Mouse (Mus musculus) Patski (cell line): Measurements from ENCODE around the gene Gp9. TPM values are rescaled to one million over a fixed set of nuclear protein-coding genes. Genes with fewer than 3 reads are reported as not detected.

Experiments
- ATAC-seq: fragments of 100-300 bp; one replicate; pipeline ENCODE4 v1.8.0; 2021
- CTCF ChIA-PET: fragments of 350-600 bp; sonication (Branson Sonifier 250); formaldehyde crosslinking; loops from one replicate; lab custom pipeline; 2022; ENCODE audit warnings: inconsistent platforms; lab: Charles Lee
- POLR2A ChIA-PET: fragments of 350-600 bp; sonication (Branson Sonifier 250); formaldehyde crosslinking; loops from one replicate; lab custom pipeline; 2022; ENCODE audit warnings: antibody characterized with exemption, inconsistent platforms; lab: Charles Lee
- DNase-seq: peaks from one replicate; pipeline ENCODE4 v3.0.0-alpha.2; 2011; ENCODE audit warnings: low read depth, low spot score
- H3K27me3 ChIP-seq: fragments of 371-371 bp; one replicate; pipeline ENCODE4 v1.5.1; 2021
- CTCF ChIP-seq: fragments of 100-300 bp; IDR thresholded peaks from one replicate; pipeline ENCODE4 v1.5.1; 2021
- in situ Hi-C: fragments of 300-500 bp; cut with MboI; formaldehyde crosslinking; loops from 3 replicates; pipeline ENCODE4 v1.11.1; 2018; ENCODE audit warnings: low pct_unique_long_range_greater_than_20kb, mixed read lengths
- polyA plus RNA-seq: library from polyadenylated mRNA; unstranded; gene quantifications from one replicate; pipeline ENCODE4 v1.2.3, GENCODE M21; 2021

The Gp9 gene
- not detected for polyA plus RNA-seq

GRCm38 (mm10) chr6:87777842-87778241, at the start of gene Gp9:
Gp9 (plus strand) TSS chr6:87778072.
- POLR2A ChIA-PET = no interaction called here
- ATAC-seq (no peak), DNase-seq (no peak)
- in situ Hi-C loops = no loop called here
- CTCF ChIA-PET = no interaction called here
- no peak for TF ChIP-seq CTCF
- H3K27me3 ChIP-seq = peaks cover 7% of the 10 kb centered on the region

- CTCF ChIA-PET = no interaction called here
- no peak for ATAC-seq
- DNase-seq = no peak
- no peak for TF ChIP-seq CTCF
- in situ Hi-C loops = no loop called here
- H3K27me3 ChIP-seq = peaks cover 33% of the 10 kb centered on the region
- POLR2A ChIA-PET = no interaction called here
Measured at GRCm38 (mm10) chr6:87728102-87728501, 49.8 kb upstream of the Gp9 start.

DNA sequence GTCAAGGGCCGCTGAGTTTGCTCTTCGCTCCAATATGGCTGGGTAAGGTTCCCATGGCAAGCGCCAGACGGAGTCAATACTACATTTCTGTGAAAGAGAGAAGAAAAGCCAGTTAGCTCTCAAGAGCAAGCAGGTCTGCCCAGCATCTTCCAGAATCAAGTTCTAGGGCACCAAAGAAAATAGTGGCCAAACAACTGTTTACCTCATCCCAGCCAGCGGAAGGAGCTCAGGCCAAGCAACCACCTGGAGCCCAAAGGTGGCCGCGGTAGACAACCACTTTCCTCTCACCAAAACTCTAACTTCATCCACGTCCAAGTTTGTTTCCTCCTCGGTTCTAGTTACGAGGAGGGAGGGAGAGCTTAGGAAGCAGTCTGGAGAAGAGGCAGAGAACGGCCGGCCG, 47.7 kb upstream of the Gp9 start:
- DNase-seq = no peak
- ATAC-seq = no peak
- ChIA-PET CTCF (no interaction called here), POLR2A (no interaction called here)
- in situ Hi-C loops = no loop called here
- peaks cover 33% of the 10 kb centered on the region for H3K27me3 ChIP-seq
- TF ChIP-seq CTCF = no peak

DNA sequence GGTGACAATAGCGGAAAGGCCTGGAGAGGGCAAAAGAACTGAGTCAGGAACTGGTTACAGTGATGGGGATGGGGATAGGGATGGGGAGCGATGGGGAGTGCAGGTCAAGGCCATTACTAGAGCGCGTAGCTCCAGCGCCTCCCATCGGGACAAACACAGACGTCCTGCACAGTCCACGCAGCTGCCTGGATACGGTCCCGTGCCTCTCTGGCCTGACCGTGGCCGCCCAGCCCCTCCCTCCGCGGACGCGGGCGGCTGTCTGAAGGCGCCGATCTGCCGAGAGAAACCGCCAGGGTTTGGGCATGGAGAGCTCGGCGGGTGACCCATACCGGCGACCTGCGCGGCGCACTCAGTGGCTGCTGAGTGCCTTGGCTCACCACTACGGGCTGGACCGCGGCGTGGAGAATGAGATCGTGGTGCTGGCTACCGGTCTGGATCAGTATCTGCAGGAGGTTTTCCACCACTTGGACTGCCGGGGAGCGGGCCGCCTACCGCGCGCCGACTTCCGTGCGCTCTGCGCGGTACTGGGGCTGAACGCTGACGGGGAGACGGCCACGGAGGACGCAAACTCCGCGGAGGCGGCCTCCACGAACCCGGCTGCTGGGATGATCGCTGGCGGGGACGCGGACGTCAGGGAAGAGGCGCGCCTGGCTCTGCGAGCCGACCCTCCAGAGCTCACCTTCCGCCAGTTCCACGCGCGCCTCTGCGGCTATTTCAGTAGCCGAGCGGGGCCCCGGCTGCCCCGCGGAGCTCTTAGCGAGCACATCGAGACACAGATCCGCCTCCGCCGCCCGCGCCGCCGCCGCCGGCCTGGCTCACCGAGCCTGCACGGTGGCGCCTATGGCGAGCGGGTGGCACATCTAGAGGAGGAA, 47.0 kb upstream of the Gp9 start, which contains the start of gene Efcc1:
Efcc1 (plus strand) TSS at position 279 of the 872 bp plus-strand sequence.
- TF ChIP-seq CTCF = no peak
- ChIA-PET CTCF (no interaction called here), POLR2A (interaction anchor here (0.5 kb wide), 1 partner anchor 119 kb away, joined by 4 read pairs; no protein-coding TSS in a partner anchor)
- DNase-seq = no peak
- no peak for ATAC-seq
- in situ Hi-C loops = no loop called here
- peaks cover 37% of the 10 kb centered on the region for H3K27me3 ChIP-seq

DNA sequence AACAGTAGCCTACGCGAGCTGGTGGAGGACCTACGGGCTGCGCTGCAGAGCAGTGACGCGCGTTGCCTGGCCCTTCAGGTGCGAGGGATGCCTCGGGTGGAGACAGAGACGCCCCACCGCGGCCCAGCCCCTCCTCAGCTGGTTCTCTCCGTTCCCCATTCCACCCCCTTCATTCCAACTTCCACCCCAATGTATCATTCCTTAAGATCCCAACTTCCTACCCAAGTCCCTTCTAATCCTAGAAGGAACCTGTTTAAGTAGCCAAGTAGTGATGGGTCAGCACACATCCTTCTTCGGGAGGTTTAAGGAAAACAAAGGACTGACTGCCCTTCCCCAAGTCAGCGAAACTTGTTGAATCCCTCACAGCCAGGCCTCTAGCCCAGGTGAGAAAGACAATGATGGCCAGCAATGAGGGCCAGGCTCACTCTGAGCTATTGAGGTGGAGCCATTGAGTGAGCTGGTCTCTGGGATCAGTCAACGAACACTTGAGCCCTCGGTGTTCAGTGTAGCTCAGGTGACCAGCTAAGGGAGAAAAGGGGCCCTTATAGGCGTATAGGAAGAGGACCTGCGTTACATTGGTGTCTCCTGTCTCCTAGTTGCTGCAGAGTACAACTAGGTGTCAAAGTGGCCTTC, 46.3 kb upstream of the Gp9 start:
- DNase-seq (no peak), ATAC-seq (no peak)
- CTCF ChIA-PET = no interaction called here
- POLR2A ChIA-PET = interaction anchor here (0.5 kb wide), 1 partner anchor 119 kb away, joined by 4 read pairs; no protein-coding TSS in a partner anchor
- in situ Hi-C loops = no loop called here
- TF ChIP-seq CTCF = no peak
- H3K27me3 ChIP-seq = peaks cover 42% of the 10 kb centered on the region

- no peak for TF ChIP-seq CTCF
- no peak for ATAC-seq
- peaks cover 43% of the 10 kb centered on the region for H3K27me3 ChIP-seq
- POLR2A ChIA-PET = interaction anchor here (0.6 kb wide), 1 partner anchor 732 kb away, joined by 3 read pairs; no protein-coding TSS in a partner anchor
- DNase-seq = no peak
- CTCF ChIA-PET = interaction anchor here (1.3 kb wide), 1 partner anchor 11 kb away, joined by 3 read pairs; no protein-coding TSS in a partner anchor
- in situ Hi-C loops = no loop called here
Measured at GRCm38 (mm10) chr6:87732151-87733011, 45.5 kb upstream of the Gp9 start.

GRCm38 (mm10) chr6:87733131-87733930, 44.5 kb upstream of the Gp9 start:
- ATAC-seq = no peak

GRCm38 (mm10) chr6:87734136-87734535, 43.7 kb upstream of the Gp9 start:
- ATAC-seq = no peak
- ChIA-PET CTCF (no interaction called here), POLR2A (no interaction called here)
- peaks cover 39% of the 10 kb centered on the region for H3K27me3 ChIP-seq
- in situ Hi-C loops = no loop called here
- DNase-seq = no peak
- no peak for TF ChIP-seq CTCF

More at GRCm38 (mm10) chr6:87733131-87733930, 44.5 kb upstream of the Gp9 start:
- CTCF ChIA-PET = interaction anchor here (1.3 kb wide), 1 partner anchor 10 kb away, joined by 3 read pairs; no protein-coding TSS in a partner anchor
- POLR2A ChIA-PET = no interaction called here
- H3K27me3 ChIP-seq = peaks cover 39% of the 10 kb centered on the region
- in situ Hi-C loops = no loop called here
- no peak for TF ChIP-seq CTCF
- no peak for DNase-seq

DNA sequence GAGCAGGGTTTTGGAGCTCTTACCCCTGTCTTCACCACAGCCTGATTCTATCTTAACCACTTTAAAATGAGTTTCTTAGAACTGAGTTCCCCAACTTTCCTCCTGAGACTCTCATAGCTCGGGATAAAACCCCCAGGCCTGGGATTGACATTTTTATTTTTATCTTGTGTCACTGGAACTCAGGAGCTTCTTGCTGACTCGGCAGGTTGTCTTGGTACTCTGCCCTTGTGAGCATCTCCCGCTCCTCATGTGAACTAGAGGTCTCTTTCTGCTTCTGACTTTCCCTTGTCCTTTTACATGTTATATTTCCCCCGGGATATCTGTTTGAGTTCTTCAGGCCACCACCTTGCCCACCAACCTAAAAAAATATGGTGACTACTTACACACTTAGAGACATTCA, 40.9 kb upstream of the Gp9 start:
- ATAC-seq (no peak), DNase-seq (no peak)
- ChIA-PET CTCF (no interaction called here), POLR2A (no interaction called here)
- TF ChIP-seq CTCF = no peak
- in situ Hi-C loops = no loop called here
- H3K27me3 ChIP-seq = peaks cover 13% of the 10 kb centered on the region
